Mouse (Mus musculus) embryonic fibroblast, embryonic 13.5 days (primary cell): ENCODE results near the gene Kif21a. TPM values are rescaled to one million over a fixed set of nuclear protein-coding genes. Genes with fewer than 3 reads are reported as not detected.

Experiments used
- H3K27ac ChIP-seq: 2 replicates; pipeline ENCODE4 v1.5.1; 2012; ENCODE audit warnings: low read length, control low read depth, inconsistent platforms; ENCODE audit not compliant: insufficient read depth
- H3K4me1 ChIP-seq: 2 replicates; pipeline ENCODE4 v1.6.1; 2011; ENCODE audit warnings: low read length; ENCODE audit not compliant: control insufficient read depth, insufficient read depth
- H3K4me3 ChIP-seq: 2 replicates; pipeline ENCODE4 v1.5.1; 2011; ENCODE audit warnings: mild to moderate bottlenecking, control low read depth, low read length; ENCODE audit not compliant: insufficient read depth
- CTCF ChIP-seq: IDR thresholded peaks from 2 replicates; pipeline ENCODE4 v1.5.1; 2011; ENCODE audit warnings: mild to moderate bottlenecking, control low read depth, low read length, moderate library complexity, borderline replicate concordance; ENCODE audit not compliant: insufficient read depth
- POLR2A ChIP-seq: IDR thresholded peaks from 2 replicates; pipeline ENCODE4 v1.6.1; 2011; ENCODE audit warnings: low read depth, mild to moderate bottlenecking, control low read depth, low read length, moderate library complexity
- polyA plus RNA-seq: library from polyadenylated mRNA; stranded (reverse); fragments of >200 nt; gene quantifications from 2 replicates; pipeline ENCODE4 v1.2.4, GENCODE M21; 2011; ENCODE audit warnings: low read depth; ENCODE audit not compliant: missing spikeins, insufficient read length

Kif21a gene
- polyA plus RNA-seq, 1 experiment, result 8.8 TPM

- H3K27ac ChIP-seq, result no peak overlapping the region
- no peak overlapping the region for H3K4me3 ChIP-seq
Observed at GRCm38 (mm10) chr15:91056176-91056865, 6.6 kb upstream of the Kif21a start.

GRCm38 (mm10) chr15:91048951-91049495 is 725 bp downstream of the Kif21a start:
- Histone ChIP-seq H3K4me3 (peak overlapping the region; percentile 53), H3K4me1 (no peaks in the 10 kb centered on the region)

More at GRCm38 (mm10) chr15:91056176-91056865, 6.6 kb upstream of the Kif21a start:
- H3K4me1 ChIP-seq, result no peaks in the 10 kb centered on the region
- no peak for TF ChIP-seq CTCF
- TF ChIP-seq POLR2A, result no peak

GRCm38 (mm10) chr15:91047627-91048026 is 2.1 kb downstream of the Kif21a start:
- H3K4me3 ChIP-seq, result no peak overlapping the region
- no peaks in the 10 kb centered on the region for H3K4me1 ChIP-seq
- TF ChIP-seq CTCF, result no peak
- TF ChIP-seq POLR2A, result no peak
- no peak overlapping the region for H3K27ac ChIP-seq

More at GRCm38 (mm10) chr15:91048951-91049495, 725 bp downstream of the Kif21a start:
- no peak for TF ChIP-seq POLR2A
- TF ChIP-seq CTCF, result no peak
- H3K27ac ChIP-seq, result no peak overlapping the region

DNA sequence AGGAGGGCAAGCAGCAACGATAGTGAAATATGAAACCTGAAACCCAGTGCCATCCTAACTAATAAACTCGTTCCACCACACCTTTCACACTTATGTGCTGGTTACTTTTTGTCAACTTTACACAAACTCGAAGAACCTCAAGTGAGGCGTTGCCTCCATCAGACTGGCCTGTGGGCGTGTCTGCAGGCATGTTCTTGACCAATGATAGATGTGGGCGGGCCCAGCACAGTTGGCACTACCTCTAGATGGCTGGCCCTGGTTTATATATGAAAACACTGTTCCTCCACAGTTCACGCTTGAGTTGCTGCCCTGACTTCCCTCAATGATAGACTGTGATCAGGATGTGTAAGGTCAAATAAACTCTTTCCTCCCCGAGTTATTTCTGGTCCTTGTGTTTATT is 3.2 kb downstream of the Kif21a start:
- TF ChIP-seq CTCF (no peak), POLR2A (no peak)
- H3K4me3 ChIP-seq, result no peak overlapping the region
- H3K4me1 ChIP-seq, result no peaks in the 10 kb centered on the region
- no peak overlapping the region for H3K27ac ChIP-seq

GRCm38 (mm10) chr15:91043263-91043662 is 6.5 kb downstream of the Kif21a start:
- Histone ChIP-seq H3K4me1 (no peaks in the 10 kb centered on the region), H3K27ac (no peak overlapping the region), H3K4me3 (no peak overlapping the region)
- TF ChIP-seq POLR2A (no peak), CTCF (no peak)

- no peak for TF ChIP-seq POLR2A
- TF ChIP-seq CTCF, result no peak
- no peak overlapping the region for H3K27ac ChIP-seq
- H3K4me1 ChIP-seq, result no peaks in the 10 kb centered on the region
- no peak overlapping the region for H3K4me3 ChIP-seq
Observed at GRCm38 (mm10) chr15:91038860-91039259, 10.9 kb downstream of the Kif21a start.

GRCm38 (mm10) chr15:91034090-91034489 is 15.7 kb downstream of the Kif21a start:
- Histone ChIP-seq H3K27ac (no peak overlapping the region), H3K4me1 (no peaks in the 10 kb centered on the region), H3K4me3 (no peak overlapping the region)
- no peak for TF ChIP-seq CTCF
- no peak for TF ChIP-seq POLR2A

DNA sequence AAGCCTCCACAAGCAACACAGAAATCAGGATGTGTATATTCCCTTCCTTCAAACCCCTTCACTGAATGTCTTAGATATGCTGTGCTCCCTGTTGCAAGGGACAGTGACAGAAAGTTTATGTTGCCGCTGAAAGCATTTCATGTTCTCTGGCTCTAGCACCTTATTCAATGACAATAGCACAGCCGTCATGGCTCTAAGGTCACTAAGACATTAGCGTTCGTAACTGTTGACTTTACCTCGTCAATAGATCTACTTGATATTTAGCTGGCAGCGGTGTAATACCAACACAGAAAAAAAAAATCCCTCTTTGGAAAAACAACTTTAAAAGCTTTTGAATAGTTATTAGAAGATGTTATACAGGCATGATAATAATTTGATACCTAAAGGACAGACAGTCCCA is 16.2 kb downstream of the Kif21a start:
- TF ChIP-seq CTCF, result no peak
- TF ChIP-seq POLR2A, result no peak
- Histone ChIP-seq H3K4me3 (no peak overlapping the region), H3K4me1 (no peaks in the 10 kb centered on the region)

DNA sequence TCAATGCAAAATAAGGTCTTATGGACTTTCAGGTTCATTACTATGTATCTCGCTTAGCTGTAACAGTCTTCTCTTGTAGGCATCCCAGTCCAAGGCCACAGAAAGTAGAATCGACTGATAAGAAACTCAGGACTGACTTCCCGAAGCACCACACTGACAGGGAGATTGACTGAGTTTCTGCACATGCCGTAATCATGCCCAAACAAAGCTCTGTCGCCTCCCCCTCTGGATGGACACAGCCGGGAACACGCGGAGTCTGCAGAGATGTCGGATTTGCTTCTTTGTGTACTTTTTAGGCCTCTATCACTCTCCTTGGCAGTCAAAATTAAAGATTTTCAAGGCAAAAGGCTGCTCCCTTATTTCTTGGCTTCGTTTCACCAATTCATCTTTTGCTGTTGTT is 20.8 kb downstream of the Kif21a start:
- 0 out of 2 replicates have a peak overlapping the region, but pooled peaks have one; percentile 25 for H3K27ac ChIP-seq
- no peaks in the 10 kb centered on the region for H3K4me1 ChIP-seq
- TF ChIP-seq POLR2A (no peak), CTCF (no peak)
- H3K4me3 ChIP-seq, result no peak overlapping the region

More for the DNA sequence above, 16.2 kb downstream of the Kif21a start:
- no peak overlapping the region for H3K27ac ChIP-seq

- Histone ChIP-seq H3K4me1 (no peaks in the 10 kb centered on the region), H3K27ac (peak overlapping the region; percentile 25; the same call in 1 of the 2 replicates), H3K4me3 (no peak overlapping the region)
- TF ChIP-seq CTCF, result no peak
- no peak for TF ChIP-seq POLR2A
Observed at GRCm38 (mm10) chr15:91028494-91028893, 21.3 kb downstream of the Kif21a start.

GRCm38 (mm10) chr15:91022276-91022675 is 27.5 kb downstream of the Kif21a start:
- TF ChIP-seq POLR2A (no peak), CTCF (no peak)
- H3K27ac ChIP-seq, result no peak overlapping the region
- no peaks in the 10 kb centered on the region; the same call in 1 of the 2 replicates for H3K4me1 ChIP-seq
- no peak overlapping the region for H3K4me3 ChIP-seq
